Mouse (Mus musculus) midbrain, embryonic 16.5 days (tissue): ENCODE data around the gene Opn4. TPM values are rescaled to one million over a fixed set of nuclear protein-coding genes. Genes with fewer than 3 reads are reported as not detected.

Source experiments
- ATAC-seq: fragments of 200-750 bp; cut with Nextera tagmentation; 2 replicates; pipeline ENCODE4 v1.8.0; 2017; ENCODE audit warnings: moderate TSS enrichment
- H3K27ac ChIP-seq: fragments of 300-500 bp; sonication (generic); 2 replicates; pipeline ENCODE4 v1.5.1; 2014; ENCODE audit warnings: mild to moderate bottlenecking, low read length, mixed read lengths
- H3K27me3 ChIP-seq: fragments of 300-500 bp; sonication (generic); 2 replicates; pipeline ENCODE4 v1.6.1; 2014; ENCODE audit warnings: low read depth, low read length, mixed read lengths; ENCODE audit not compliant: control insufficient read depth, insufficient read depth
- H3K36me3 ChIP-seq: fragments of 300-500 bp; sonication (generic); 2 replicates; pipeline ENCODE4 v1.6.1; 2014; ENCODE audit warnings: mild to moderate bottlenecking, low read length, moderate library complexity, mixed read lengths; ENCODE audit not compliant: control insufficient read depth, insufficient read depth
- H3K4me1 ChIP-seq: fragments of 300-500 bp; sonication (generic); 2 replicates; pipeline ENCODE4 v1.6.1; 2014; ENCODE audit warnings: mild to moderate bottlenecking, low read length, mixed read lengths; ENCODE audit not compliant: control insufficient read depth, insufficient read depth
- H3K4me2 ChIP-seq: fragments of 300-500 bp; sonication (generic); 2 replicates; pipeline ENCODE4 v1.6.1; 2014; ENCODE audit warnings: mild to moderate bottlenecking, low read length, mixed read lengths
- H3K4me3 ChIP-seq: fragments of 300-500 bp; sonication (generic); 2 replicates; pipeline ENCODE4 v1.5.1; 2014; ENCODE audit warnings: low read depth, mild to moderate bottlenecking, low read length, moderate library complexity, mixed read lengths
- H3K9ac ChIP-seq: fragments of 300-500 bp; sonication (generic); 2 replicates; pipeline ENCODE4 v1.6.1; 2014; ENCODE audit warnings: low read depth, low read length, mixed read lengths
- H3K9me3 ChIP-seq: fragments of 300-500 bp; sonication (generic); replicated peaks from 2 replicates; pipeline ENCODE4 v1.6.1; 2014; ENCODE audit warnings: mild to moderate bottlenecking, low read length, mixed read lengths; ENCODE audit not compliant: control insufficient read depth, poor library complexity, severe bottlenecking
- WGBS: fragments of 180-500 bp; shearing (Covaris S2); extraction: QIAGEN DNeasy Blood & Tissue Kit; methylation state at CpG from one replicate; pipeline ENCODE4 v1.1.7; 2014; 5-methylcytosine and 5-hydroxymethylcytosine counted together
- polyA plus RNA-seq: library from polyadenylated mRNA; unstranded; fragments of >200 nt; fragmentation: Nextera tagmentation; extraction: Ambion mirVana; gene quantifications from 2 replicates; pipeline ENCODE4 v1.2.1, GENCODE M21; 2015

Opn4 gene
- not detected in 2 replicates for polyA plus RNA-seq

DNA sequence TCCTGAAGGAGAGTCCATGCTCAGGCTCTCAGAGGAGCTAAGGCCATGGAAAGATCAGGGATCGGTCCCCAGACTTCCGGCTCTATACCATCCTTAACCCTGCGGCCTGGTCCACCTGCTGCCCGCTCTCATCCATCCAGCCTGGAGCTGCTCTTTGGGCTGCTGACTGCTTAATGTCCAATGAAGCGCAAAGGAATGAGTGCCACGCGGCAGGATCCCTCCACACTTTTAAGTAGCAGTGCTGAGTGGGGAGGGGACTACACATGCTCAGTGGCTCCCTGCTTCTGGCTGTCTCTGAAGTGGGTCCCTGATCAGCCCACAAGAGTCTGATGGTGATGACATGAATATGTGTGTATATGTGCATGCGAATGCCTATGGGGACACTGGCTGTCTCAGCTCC is at the start of gene Opn4:
Opn4 (minus strand) TSS at position 202 of the 400 bp plus-strand sequence.
- Histone ChIP-seq H3K27ac (no peak within 1 kb of the TSS), H3K9me3 (no peaks in the 10 kb centered on the region), H3K4me1 (no peaks in the 10 kb centered on the region), H3K4me2 (no peak within 1 kb of the TSS), H3K27me3 (no peaks in the 10 kb centered on the region), H3K4me3 (no peak within 1 kb of the TSS), H3K9ac (no peak within 1 kb of the TSS), H3K36me3 (no peaks in the 10 kb centered on the region)
- WGBS: 61% methylated on average over 8 of the region's 8 CpGs
- no peak for ATAC-seq

DNA sequence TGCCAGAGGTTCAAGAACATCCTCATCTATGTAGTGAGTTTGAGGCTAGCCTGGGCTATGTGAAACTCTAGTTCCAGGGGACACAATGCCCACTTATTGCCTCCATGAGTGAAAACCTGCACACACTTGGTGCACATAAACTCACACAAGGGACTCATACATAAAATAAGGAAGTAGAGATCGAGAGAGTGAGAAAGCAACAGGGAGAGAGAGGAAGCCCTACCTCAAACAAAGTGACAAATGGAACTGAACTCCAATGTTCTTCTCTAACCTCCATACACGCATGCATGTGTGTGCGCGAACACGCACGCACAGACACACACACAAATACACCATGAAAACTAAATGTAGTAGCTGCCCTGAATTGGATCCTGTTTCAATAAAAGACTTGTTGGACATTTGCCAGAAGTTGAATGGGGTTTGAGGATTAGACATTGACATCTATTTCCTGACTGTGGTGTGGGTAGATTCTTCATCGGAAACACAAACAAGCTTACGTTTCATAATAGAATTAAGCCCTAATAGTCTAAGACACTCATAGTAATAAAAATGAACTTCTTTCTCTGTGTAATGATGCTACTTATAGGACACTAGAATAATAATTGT is 48.0 kb upstream of the Opn4 start:
- ATAC-seq: no peak
- H3K36me3 ChIP-seq: no peaks in the 10 kb centered on the region
- H3K4me3 ChIP-seq: no peak overlapping the region
- no peaks in the 10 kb centered on the region for H3K27me3 ChIP-seq
- no peaks in the 10 kb centered on the region for H3K4me1 ChIP-seq
- H3K9me3 ChIP-seq: no peaks in the 10 kb centered on the region
- H3K9ac ChIP-seq: no peak overlapping the region
- no peak overlapping the region for H3K4me2 ChIP-seq
- 83% methylated on average over 8 of the region's 8 CpGs for WGBS
- no peak overlapping the region for H3K27ac ChIP-seq

DNA sequence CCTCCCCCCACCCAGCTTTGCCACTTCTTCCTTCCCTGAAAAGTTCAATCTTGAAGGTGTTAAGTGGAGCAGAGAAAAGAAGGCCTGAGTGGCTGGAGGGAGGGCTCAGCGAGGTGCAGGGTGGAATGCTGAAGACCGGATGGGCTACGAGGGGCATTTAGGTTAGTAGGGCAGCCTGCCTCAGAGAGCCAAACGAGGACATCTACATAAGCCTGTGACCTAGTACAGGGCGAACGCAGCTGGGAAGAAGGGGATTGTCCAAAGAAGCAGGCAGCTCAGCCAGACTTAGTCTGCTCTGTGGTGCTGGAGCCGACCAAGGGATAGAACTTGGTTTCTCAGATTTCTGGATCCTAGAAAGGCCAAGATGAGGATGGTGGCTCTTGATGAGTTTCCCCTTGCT is 44.2 kb upstream of the Opn4 start:
- Histone ChIP-seq H3K27me3 (no peaks in the 10 kb centered on the region), H3K4me2 (no peak overlapping the region), H3K9ac (no peak overlapping the region), H3K9me3 (no peaks in the 10 kb centered on the region), H3K27ac (no peak overlapping the region), H3K4me3 (no peak overlapping the region), H3K4me1 (no peaks in the 10 kb centered on the region), H3K36me3 (no peaks in the 10 kb centered on the region)
- no peak for ATAC-seq
- WGBS: 70% methylated on average over 7 of the region's 7 CpGs

DNA sequence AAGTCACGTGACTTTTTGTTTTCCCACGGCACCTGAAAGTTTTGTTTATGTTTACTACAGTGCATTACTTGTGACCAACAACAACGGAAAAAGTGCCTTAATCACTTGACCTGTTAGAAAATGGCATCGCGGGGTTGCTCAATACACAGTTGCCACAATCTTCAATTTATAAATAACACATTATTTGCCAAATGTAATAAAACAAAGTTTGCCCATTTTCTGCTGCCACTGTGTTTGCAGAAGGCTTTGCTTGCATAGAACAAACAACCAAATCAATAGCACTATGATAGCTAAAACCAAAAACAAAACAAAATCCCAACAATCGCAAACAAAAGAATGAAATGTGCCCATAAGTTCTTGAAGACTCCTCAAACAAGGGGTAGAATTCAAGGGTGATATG is 35.8 kb upstream of the Opn4 start:
- H3K4me3 ChIP-seq: no peak overlapping the region
- H3K4me2 ChIP-seq: no peak overlapping the region
- H3K9ac ChIP-seq: no peak overlapping the region
- 92% methylated on average over 6 of the region's 6 CpGs for WGBS
- no peaks in the 10 kb centered on the region for H3K9me3 ChIP-seq
- H3K27ac ChIP-seq: no peak overlapping the region
- no peaks in the 10 kb centered on the region for H3K4me1 ChIP-seq
- no peaks in the 10 kb centered on the region for H3K36me3 ChIP-seq
- no peak for ATAC-seq
- H3K27me3 ChIP-seq: no peaks in the 10 kb centered on the region

DNA sequence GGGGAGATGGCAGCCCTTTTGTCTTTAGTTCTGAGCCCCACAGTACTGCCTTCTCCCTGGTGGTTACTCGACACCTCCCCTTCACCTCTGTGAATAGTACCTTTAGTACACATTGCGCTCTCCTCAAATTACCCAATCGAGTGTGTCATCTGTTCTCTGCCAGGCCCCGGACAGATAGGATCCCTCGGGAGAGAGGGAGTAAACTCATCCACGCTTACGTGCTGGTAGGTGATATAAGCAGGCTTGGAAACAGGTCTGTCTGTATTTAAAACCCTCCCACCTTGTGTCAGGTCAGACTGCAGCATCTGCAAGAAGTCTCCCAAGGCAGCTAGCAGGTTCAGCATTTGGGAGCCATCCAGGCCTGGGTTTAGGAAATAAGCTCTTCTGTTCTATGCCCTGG is 35.2 kb upstream of the Opn4 start:
- no peak overlapping the region for H3K4me2 ChIP-seq
- no peaks in the 10 kb centered on the region for H3K36me3 ChIP-seq
- no peak overlapping the region for H3K9ac ChIP-seq
- no peak overlapping the region for H3K27ac ChIP-seq
- H3K9me3 ChIP-seq: no peaks in the 10 kb centered on the region
- no peaks in the 10 kb centered on the region for H3K4me1 ChIP-seq
- H3K4me3 ChIP-seq: no peak overlapping the region
- no peak for ATAC-seq
- 57% methylated on average over 7 of the region's 7 CpGs for WGBS
- no peaks in the 10 kb centered on the region for H3K27me3 ChIP-seq

DNA sequence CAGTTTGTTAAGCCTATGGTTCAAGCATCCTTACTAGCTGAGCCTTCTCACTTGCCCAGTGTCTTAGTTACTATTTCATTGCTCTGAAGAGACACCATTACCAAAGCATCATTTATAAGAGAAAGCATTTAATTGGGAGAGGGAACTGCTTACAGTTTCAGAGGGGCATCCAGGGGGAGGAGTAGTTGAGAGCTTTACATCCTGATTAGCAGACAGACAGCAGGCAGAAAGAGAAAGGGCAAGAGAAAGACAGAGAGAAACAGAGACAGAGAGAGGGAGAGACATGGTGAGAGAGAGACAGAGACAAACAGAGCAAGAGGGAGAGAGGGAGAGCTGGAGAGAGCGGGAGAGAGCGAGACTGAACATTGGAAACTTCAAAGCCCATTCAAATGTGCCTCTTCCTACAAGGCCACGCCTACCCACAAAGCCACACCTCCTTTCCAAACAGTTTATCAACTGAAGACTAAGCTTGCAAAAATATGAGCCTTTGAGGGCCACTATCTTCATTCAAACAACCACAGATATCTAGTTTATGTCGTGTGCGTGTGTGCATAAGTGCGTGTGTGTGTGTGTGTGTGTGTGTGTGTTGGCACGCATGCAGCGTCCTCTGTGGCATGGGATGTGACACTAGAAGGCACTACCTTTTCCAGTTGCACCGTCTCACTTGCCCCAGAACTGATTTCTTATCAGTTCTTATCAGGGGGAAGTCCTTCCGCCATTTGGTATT is 32.9 kb upstream of the Opn4 start:
- Histone ChIP-seq H3K4me2 (no peak overlapping the region), H3K9me3 (no peaks in the 10 kb centered on the region), H3K4me3 (no peak overlapping the region), H3K27me3 (no peaks in the 10 kb centered on the region), H3K27ac (no peak overlapping the region), H3K36me3 (no peaks in the 10 kb centered on the region), H3K9ac (no peak overlapping the region), H3K4me1 (no peaks in the 10 kb centered on the region)
- ATAC-seq: no peak
- 79% methylated on average over 10 of the region's 10 CpGs for WGBS

DNA sequence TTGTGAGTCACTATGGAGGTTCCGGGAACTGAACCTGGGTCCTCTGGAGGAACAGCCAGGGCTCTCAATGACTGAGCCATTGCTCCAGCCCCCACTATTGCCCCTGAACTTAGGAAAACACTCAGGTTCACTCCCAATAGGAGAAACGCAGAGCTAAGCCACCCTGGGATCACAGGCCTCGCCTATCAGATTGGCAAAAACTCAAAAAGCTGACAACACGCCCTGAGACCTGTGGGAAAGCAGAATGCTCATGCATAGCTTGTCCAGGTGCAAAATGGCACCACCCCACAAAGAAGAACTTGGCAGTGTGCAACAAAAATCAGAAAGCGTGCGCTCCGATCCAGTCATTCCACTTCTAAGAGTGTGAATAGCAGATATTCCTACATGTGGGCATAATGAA is 26.9 kb upstream of the Opn4 start:
- H3K27ac ChIP-seq: no peak overlapping the region
- no peaks in the 10 kb centered on the region for H3K9me3 ChIP-seq
- H3K4me2 ChIP-seq: no peak overlapping the region
- 90% methylated on average over 7 of the region's 7 CpGs for WGBS
- no peaks in the 10 kb centered on the region for H3K4me1 ChIP-seq
- no peaks in the 10 kb centered on the region for H3K27me3 ChIP-seq
- ATAC-seq: no peak
- H3K9ac ChIP-seq: no peak overlapping the region
- no peaks in the 10 kb centered on the region for H3K36me3 ChIP-seq
- no peak overlapping the region for H3K4me3 ChIP-seq

DNA sequence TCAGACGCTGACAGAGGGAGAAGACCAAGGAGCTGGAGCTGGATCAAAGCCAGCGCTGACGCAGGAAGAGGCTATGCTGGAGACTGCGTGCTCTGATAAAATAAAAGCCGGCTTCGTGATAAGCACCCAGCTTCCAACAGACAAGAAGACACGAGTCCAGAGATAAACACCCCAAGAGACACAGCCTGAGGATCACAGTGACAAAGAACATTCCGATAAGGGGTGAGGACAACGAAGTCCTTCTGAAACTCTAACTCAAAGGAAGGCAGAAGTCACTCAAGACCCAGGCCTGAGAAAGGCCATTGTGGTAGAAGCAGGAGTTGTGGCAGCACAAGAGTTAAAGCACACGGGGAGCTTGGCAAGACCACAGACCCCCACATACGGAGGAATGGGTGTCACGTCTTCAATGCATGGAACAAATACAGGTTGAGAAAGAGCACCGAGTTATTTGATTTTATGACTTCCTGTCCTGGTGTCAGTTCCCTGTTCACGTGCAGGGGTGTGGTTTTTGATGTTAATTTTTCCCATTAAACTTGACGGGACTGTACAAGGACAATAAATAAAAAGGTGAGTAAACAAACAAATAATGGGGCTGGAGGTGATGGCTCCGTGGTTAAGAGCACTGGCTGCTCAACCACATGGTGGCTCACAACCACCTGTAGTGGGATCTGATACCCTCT is 23.7 kb upstream of the Opn4 start:
- Histone ChIP-seq H3K9me3 (no peaks in the 10 kb centered on the region), H3K27ac (no peak overlapping the region), H3K4me1 (no peaks in the 10 kb centered on the region; the same call in 1 of the 2 replicates), H3K36me3 (no peaks in the 10 kb centered on the region), H3K27me3 (no peaks in the 10 kb centered on the region), H3K4me3 (no peak overlapping the region), H3K9ac (no peak overlapping the region), H3K4me2 (no peak overlapping the region)
- no peak for ATAC-seq
- WGBS: 86% methylated on average over 16 of the region's 16 CpGs

DNA sequence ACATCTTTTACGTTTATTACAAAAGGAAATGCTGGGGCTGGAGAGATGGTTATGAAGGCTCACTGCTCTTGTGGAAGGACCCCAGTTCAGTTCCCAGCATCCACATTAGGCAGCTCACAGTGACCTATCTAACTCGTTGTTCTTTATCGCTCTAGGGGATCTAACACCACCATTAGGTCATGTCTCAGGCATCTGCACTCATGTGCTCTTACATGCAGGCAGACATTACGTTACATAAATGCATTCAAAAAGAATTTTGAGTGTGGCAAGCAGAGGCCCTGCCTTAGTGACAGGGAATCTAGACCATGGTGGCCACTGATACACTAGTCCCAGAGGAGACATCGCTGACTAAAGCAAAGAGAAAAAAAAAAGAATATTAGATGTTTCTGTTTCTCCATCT is 23.1 kb upstream of the Opn4 start:
- Histone ChIP-seq H3K9me3 (no peaks in the 10 kb centered on the region), H3K4me2 (no peak overlapping the region), H3K27ac (no peak overlapping the region), H3K36me3 (no peaks in the 10 kb centered on the region), H3K4me1 (no peaks in the 10 kb centered on the region; the same call in 1 of the 2 replicates), H3K27me3 (no peaks in the 10 kb centered on the region), H3K9ac (no peak overlapping the region), H3K4me3 (no peak overlapping the region)
- WGBS: 91% methylated on average over 5 of the region's 5 CpGs
- ATAC-seq: no peak
